Mouse (Mus musculus) liver, embryonic 14.5 days (tissue): ENCODE results near the gene Unc13d. TPM values are rescaled to one million over a fixed set of nuclear protein-coding genes. Genes with fewer than 3 reads are reported as not detected.

Source experiments
- ATAC-seq: fragments of 200-750 bp; cut with Nextera tagmentation; 2 replicates; pipeline ENCODE4 v1.8.0; 2017; ENCODE audit warnings: moderate number of reproducible peaks, mild to moderate bottlenecking, moderate library complexity; ENCODE audit not compliant: insufficient read depth
- DNase-seq, 3 experiments: peaks; one replicate each; pipeline ENCODE4 v3.0.0-alpha.2; 2012 to 2013; ENCODE audit warnings: low read depth in 3 of 3, low spot score in 3 of 3
- H3K27ac ChIP-seq: fragments of 300-500 bp; sonication (generic); 2 replicates; pipeline ENCODE4 v1.5.1; 2014; ENCODE audit warnings: moderate library complexity, mild to moderate bottlenecking, control low read depth, inconsistent platforms
- H3K27me3 ChIP-seq: fragments of 300-500 bp; sonication (generic); 2 replicates; pipeline ENCODE4 v1.6.1; 2014; ENCODE audit warnings: mild to moderate bottlenecking, low read length, moderate library complexity; ENCODE audit not compliant: control insufficient read depth, insufficient read depth
- H3K36me3 ChIP-seq: fragments of 300-500 bp; sonication (generic); replicated peaks from 2 replicates; pipeline ENCODE4 v1.6.1; 2014; ENCODE audit warnings: low read depth; ENCODE audit not compliant: control insufficient read depth, insufficient read depth
- H3K4me1 ChIP-seq, 2 experiments: fragments of 200-500 bp in 1 of 2; fragments of 300-500 bp in 1 of 2; sonication (generic) in 1 of 2; replicated peaks; 2 replicates each; pipeline ENCODE4 v1.6.1; 2012 to 2014; ENCODE audit warnings: antibody characterized with exemption in 1 of 2, inconsistent platforms in 1 of 2, low read length in 1 of 2; ENCODE audit not compliant: control insufficient read depth in 2 of 2, insufficient read depth in 2 of 2
- H3K4me2 ChIP-seq: fragments of 300-500 bp; sonication (generic); 2 replicates; pipeline ENCODE4 v1.6.1; 2014; ENCODE audit warnings: low read depth, mild to moderate bottlenecking, control low read depth, moderate library complexity
- H3K4me3 ChIP-seq, 2 experiments: fragments of 200-500 bp in 1 of 2; fragments of 300-500 bp in 1 of 2; sonication (generic) in 1 of 2; 2 replicates each; pipeline ENCODE4 v1.5.1; 2012 to 2014; ENCODE audit warnings: low read depth in 2 of 2, low read length in 2 of 2, mild to moderate bottlenecking in 2 of 2, control low read depth in 1 of 2, inconsistent platforms in 1 of 2, moderate library complexity in 1 of 2; ENCODE audit not compliant: insufficient read depth in 1 of 2
- H3K9ac ChIP-seq: fragments of 300-500 bp; sonication (generic); replicated peaks from 2 replicates; pipeline ENCODE4 v1.6.1; 2014; ENCODE audit warnings: mild to moderate bottlenecking, control low read depth, moderate library complexity
- H3K9me3 ChIP-seq: fragments of 300-500 bp; sonication (generic); 2 replicates; pipeline ENCODE4 v1.6.1; 2016; ENCODE audit warnings: low read length, mixed read lengths; ENCODE audit not compliant: control insufficient read depth
- CTCF ChIP-seq: IDR thresholded peaks from 2 replicates; pipeline ENCODE4 v1.5.1; 2016; ENCODE audit warnings: antibody characterized with exemption, low read depth, control low read depth
- EP300 ChIP-seq: IDR thresholded peaks from 2 replicates; pipeline ENCODE4 v1.6.1; 2016; ENCODE audit warnings: antibody characterized with exemption, low read depth
- WGBS: fragments of 180-500 bp; shearing (Covaris S2); extraction: QIAGEN DNeasy Blood & Tissue Kit; methylation state at CpG from one replicate; pipeline ENCODE4 v1.1.7; 2014; ENCODE audit not compliant: insufficient replicate concordance; 5-methylcytosine and 5-hydroxymethylcytosine counted together
- polyA plus RNA-seq, 2 experiments: library from polyadenylated mRNA; depleted of rRNA in 1 of 2; stranded (reverse) in 1 of 2; unstranded in 1 of 2; fragments of >200 nt; fragmentation: Nextera tagmentation in 1 of 2; extraction: Ambion mirVana in 1 of 2; gene quantifications; 2 replicates each; pipeline versions ENCODE4 v1.2.1 to v1.2.3; 2012 to 2014

Unc13d gene
- polyA plus RNA-seq, 2 experiments: 16.8 to 18.7 TPM

- peaks cover 38% of the 10 kb centered on the region for H3K27me3 ChIP-seq
- no peaks in the 10 kb centered on the region for H3K36me3 ChIP-seq
- no peaks in the 10 kb centered on the region for H3K9me3 ChIP-seq
- no peak overlapping the region for H3K4me3 ChIP-seq
- no peak overlapping the region for H3K27ac ChIP-seq
- peaks cover 0 to 3% of the 10 kb centered on the region in 2 experiments; a peak in 2 of 4 replicates for H3K4me1 ChIP-seq
- H3K9ac ChIP-seq: no peak overlapping the region
- ATAC-seq: no peak
- TF ChIP-seq EP300: no peak
- TF ChIP-seq CTCF: no peak
- DNase-seq: no peak
- H3K4me2 ChIP-seq: no peak overlapping the region
- 82% methylated on average over 19 of the region's 19 CpGs for WGBS
These were observed 33.9 kb upstream of the Unc13d start for GRCm38 (mm10) chr11:116111611-116112203.

- H3K4me1 ChIP-seq: peaks cover 0 to 6% of the 10 kb centered on the region in 2 experiments; a peak in 3 of 4 replicates
- no peak overlapping the region for H3K9ac ChIP-seq
- no peak for DNase-seq
- H3K27ac ChIP-seq: no peak overlapping the region
- no peak for ATAC-seq
- WGBS: 67% methylated on average over 4 of the region's 4 CpGs
- no peak for TF ChIP-seq EP300
- no peak for TF ChIP-seq CTCF
- H3K9me3 ChIP-seq: no peaks in the 10 kb centered on the region
- H3K27me3 ChIP-seq: peaks cover 38% of the 10 kb centered on the region
- no peak overlapping the region for H3K4me2 ChIP-seq
- no peak overlapping the region for H3K4me3 ChIP-seq
- H3K36me3 ChIP-seq: no peaks in the 10 kb centered on the region
These were observed 33.3 kb upstream of the Unc13d start for GRCm38 (mm10) chr11:116111067-116111466.

GRCm38 (mm10) chr11:116110540-116110939 lies 32.8 kb upstream of the Unc13d start:
- 0 out of 2 replicates have a peak, but pooled peaks have one; percentile 11 for ATAC-seq

GRCm38 (mm10) chr11:116110131-116110530 lies 32.4 kb upstream of the Unc13d start:
- Histone ChIP-seq H3K27me3 (peaks cover 38% of the 10 kb centered on the region), H3K4me3 (peak overlapping the region; percentile 26 to 50), H3K27ac (no peak overlapping the region), H3K9me3 (no peaks in the 10 kb centered on the region), H3K4me1 (peaks cover 0 to 6% of the 10 kb centered on the region in 2 experiments; a peak in 3 of 4 replicates), H3K4me2 (peak overlapping the region; percentile 56), H3K36me3 (no peaks in the 10 kb centered on the region), H3K9ac (no peak overlapping the region; the same call in 1 of the 2 replicates)
- no peak for TF ChIP-seq CTCF
- no peak for TF ChIP-seq EP300
- 3% methylated on average over 35 of the region's 35 CpGs for WGBS
- DNase-seq: no peak
- peak; percentile 36; the same call in 1 of the 2 replicates for ATAC-seq

More at GRCm38 (mm10) chr11:116110540-116110939, 32.8 kb upstream of the Unc13d start:
- no peak for DNase-seq
- Histone ChIP-seq H3K27ac (no peak overlapping the region), H3K4me3 (peak overlapping the region in 1 of 2 experiments; percentile 50; a peak in 3 of 4 replicates), H3K4me2 (peak overlapping the region; percentile 56), H3K36me3 (no peaks in the 10 kb centered on the region), H3K4me1 (peaks cover 0 to 6% of the 10 kb centered on the region in 2 experiments; a peak in 3 of 4 replicates), H3K9me3 (no peaks in the 10 kb centered on the region), H3K27me3 (peaks cover 38% of the 10 kb centered on the region), H3K9ac (no peak overlapping the region)
- 16% methylated on average over 10 of the region's 10 CpGs for WGBS
- TF ChIP-seq EP300 (no peak), CTCF (no peak)

- Histone ChIP-seq H3K4me3 (peak overlapping the region; percentile 26 to 50), H3K9me3 (no peaks in the 10 kb centered on the region), H3K4me1 (peaks cover 1 to 7% of the 10 kb centered on the region in 2 experiments; a peak in 3 of 4 replicates), H3K27me3 (peaks cover 38% of the 10 kb centered on the region), H3K36me3 (no peaks in the 10 kb centered on the region), H3K9ac (peak overlapping the region; percentile 25; the same call in 1 of the 2 replicates), H3K27ac (no peak overlapping the region), H3K4me2 (peak overlapping the region; percentile 56)
- under 1% methylated on average over 68 of the region's 70 CpGs for WGBS
- DNase-seq (no peak), ATAC-seq (peak; percentile 11; the same call in 1 of the 2 replicates)
- no peak for TF ChIP-seq EP300
- no peak for TF ChIP-seq CTCF
These were observed 31.8 kb upstream of the Unc13d start for GRCm38 (mm10) chr11:116109441-116110081.
